Mouse (Mus musculus): ENCODE results near the gene Dok3.

Dok3 gene

DNA sequence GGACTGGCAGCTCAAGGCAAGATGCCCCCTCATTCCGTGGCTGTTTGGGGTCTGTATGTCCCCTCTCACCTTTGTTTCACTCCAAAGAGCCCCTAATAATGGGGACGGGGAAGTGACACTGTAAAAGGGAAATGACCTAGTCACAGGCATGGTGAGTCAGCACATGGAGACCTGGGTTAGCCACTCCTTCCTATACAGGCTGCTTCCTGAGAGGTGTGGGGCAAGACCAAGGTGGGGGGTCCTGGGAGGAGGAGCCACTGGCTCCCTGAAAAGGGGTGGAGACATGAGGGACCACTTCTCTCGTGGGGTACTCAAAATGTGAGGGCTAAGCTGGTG lies 18.8 kb downstream of the Dok3 start:
- no peak for DNase-seq (ENCODE audit: extremely low read depth, insufficient read length, low spot score)

DNA sequence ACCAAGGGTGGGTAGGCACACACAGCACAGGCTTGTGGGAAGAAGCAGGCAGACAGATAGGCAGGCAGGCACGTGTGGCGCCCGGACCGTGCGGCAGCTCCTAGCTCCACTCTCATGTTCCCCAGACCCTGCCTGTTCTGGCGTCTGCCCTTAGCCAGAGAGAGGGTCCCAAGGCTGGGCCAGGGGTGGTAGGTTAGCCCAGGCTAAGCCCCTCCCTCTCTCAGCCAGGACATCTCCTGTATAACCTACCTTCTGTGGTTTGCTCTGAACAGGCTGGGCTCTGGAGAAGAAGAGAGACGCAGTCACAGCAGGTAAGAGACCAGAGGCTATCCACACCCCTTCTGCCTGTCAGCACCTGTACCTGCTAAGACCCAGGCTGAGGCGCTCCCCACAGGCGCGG lies 20.6 kb downstream of the Dok3 start:
- DNase-seq (ENCODE audit: extremely low read depth, insufficient read length, low spot score), result no peak

DNA sequence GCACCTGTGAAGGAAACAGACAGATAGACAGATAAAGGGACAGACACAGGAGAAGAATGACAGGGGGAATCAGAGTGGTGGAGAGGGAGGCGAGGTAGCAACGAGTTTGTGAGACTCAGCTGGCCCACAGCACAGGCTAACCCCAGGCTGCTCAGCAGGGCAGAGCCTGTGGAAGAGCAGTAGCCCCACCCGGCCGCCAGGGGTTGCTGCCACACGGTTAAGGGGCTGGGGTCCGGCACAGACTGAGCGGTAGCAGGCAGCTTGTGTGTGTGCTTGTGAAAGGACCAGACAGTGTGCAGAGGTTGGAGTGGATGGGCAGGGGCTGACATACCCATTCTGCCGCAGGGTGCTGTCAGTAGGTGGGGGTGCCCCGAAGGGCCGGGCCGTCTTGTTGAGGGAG lies 21.2 kb downstream of the Dok3 start:
- DNase-seq (ENCODE audit: extremely low read depth, insufficient read length, low spot score), result no peak

DNA sequence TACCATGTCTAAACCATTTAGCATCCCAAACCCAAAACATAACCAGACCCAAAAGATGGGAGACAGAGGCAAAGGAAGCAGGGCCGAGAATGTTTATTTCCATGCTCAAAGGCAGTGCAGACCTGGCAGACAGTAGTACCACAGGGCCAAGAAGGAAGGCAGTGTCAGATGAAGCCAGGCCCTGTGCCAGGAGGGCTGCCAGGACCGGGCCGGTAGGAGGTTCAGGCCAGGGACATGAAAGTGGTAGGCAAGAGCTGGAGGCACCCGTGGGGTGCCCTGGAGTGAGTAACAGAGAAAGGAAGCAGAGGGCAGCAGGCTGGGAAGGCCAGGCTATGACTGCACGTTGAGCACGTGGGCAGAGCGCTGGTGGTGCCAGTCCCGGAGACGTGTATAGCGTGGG lies 22.4 kb downstream of the Dok3 start:
- DNase-seq (ENCODE audit: extremely low read depth, insufficient read length, low spot score), result no peak

DNA sequence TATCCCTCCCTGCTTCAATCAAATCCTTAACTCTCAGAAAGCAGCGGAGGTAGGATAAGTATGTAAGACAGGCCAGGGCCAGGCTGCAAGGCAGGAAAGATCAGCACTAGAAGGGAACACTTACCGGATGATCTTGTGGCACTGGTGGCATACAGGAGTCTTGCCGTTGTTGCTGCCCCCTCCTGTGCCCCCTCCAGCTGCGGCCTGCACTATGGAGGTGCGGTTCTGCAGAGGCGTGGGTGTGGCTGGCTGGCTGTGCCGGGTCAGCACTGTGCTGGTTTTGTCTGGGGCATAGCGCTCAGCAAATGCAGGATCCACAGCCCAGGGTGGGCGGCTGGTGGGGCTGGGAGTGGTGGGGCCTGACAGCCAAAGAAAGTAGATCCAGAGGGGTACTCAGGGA lies 23.3 kb downstream of the Dok3 start:
- DNase-seq (ENCODE audit: extremely low read depth, insufficient read length, low spot score), result no peak

DNA sequence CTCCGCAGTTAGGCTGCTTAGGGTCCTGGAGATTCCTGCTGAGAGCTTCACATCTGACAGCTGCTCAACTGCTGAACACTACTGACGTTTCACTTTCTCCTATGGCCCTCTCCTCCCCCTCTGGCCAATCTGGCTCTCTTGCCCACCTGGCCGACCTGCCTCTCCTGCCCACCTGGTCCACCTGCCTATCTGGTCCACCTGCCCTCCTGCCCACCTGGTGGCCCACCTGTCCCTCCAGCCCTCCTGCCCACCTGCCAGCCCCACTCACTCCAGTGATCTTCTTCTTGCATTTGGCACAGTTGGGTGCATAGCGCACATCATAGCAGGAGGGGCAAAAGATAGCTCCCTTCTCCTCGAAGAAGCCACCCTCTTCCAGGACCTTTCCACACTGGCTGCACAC lies 24.7 kb downstream of the Dok3 start:
- no peak for DNase-seq (ENCODE audit: extremely low read depth, insufficient read length, low spot score)

DNA sequence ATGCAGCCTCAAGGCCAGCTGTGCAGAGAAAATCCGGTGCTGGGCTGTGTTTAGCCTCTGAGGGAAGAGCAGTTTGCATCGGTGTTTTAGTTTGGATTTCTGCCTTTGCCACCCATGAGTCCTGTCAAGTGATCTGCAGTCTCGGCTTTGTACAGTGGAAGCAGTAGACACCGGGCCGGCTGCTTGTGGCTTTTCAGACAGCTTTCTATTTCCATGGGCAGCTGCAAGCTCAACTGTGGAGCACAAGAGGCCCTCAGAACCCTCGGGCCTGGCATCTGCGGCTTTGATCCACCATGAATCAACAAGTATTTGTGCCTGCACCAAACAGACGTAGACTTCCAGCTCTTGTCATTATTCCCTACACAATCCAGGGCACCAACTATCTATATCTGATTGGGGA lies 26.7 kb downstream of the Dok3 start:
- no peak for DNase-seq (ENCODE audit: extremely low read depth, insufficient read length, low spot score)

DNA sequence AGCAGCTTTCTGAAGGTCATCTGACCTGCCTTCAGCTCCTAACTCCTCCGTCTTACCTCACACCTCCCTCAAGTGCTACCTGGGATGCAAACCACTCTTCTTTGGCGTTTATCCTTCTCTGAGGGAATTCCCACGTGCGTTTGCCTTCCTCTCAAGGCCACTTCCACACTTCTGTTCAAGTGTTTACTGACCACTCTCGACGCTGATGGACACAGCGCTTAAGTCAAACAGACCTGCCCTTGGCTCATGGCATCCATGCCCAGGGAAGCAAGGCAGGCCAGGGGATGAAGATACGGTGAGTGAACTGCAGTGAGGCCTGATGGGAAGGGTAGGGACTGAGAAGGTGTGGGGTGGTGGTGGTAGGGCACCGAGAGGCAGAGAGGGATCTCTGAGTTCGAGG lies 28.5 kb downstream of the Dok3 start:
- no peak for DNase-seq (ENCODE audit: extremely low read depth, insufficient read length, low spot score)

DNA sequence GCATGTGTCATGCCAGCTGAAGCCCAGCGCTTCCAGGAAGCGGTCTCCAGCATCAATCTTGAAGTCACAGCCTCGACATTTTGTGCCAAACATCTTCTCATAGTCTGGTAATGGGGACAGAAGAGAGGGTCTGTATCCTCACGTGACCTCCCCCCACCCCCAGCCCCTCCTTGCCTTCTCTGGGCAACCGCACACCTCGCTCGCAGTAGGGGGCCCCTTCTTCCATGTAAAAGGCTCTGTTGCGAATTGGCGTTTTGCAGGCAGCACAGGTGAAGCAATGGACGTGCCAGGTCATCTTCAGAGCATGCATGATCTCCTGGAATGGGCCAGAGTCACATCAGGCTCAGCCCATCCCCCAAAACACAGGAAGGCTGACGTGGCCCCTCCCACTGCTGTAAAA lies 30.2 kb downstream of the Dok3 start:
- no peak for DNase-seq (ENCODE audit: extremely low read depth, insufficient read length, low spot score)

DNA sequence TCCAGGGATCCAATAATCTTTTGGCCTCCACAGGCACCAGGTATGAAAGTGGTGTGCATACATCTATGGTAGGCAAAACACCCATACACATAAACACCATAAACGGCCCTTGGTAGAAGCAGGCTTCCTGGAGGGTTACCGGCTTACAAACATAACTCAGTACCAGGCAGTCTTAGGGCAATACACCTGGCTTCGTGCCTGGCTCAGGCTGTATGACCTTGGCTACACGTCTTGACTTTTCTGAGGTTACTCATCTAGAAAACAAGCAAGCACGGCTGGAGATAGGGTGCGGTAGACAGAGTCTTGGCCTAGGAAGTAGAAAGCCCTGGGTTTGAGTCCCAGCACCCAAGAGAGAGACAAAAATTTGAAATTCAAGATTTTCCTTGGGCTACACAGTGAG lies 32.4 kb downstream of the Dok3 start:
- DNase-seq (ENCODE audit: extremely low read depth, insufficient read length, low spot score), result no peak

DNA sequence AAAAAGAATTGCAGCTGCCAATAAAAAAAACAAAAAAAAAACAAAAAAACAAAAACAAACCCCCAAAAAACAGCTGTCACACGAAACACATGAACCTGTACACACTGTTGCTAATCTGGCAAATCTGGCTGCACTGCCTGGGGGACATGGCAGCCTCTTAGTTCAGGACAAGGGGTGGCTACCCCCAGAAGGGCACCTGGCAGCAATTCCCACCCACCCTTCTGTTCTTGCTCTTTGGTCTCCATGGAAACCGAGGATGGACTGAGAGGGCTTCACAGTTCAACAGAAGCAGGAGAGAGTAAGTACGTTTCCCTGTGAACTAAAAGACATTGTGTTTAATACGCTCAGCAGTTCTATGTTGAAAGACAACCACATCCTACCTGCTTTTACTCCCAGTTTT lies 33.4 kb downstream of the Dok3 start:
- no peak for DNase-seq (ENCODE audit: extremely low read depth, insufficient read length, low spot score)

DNA sequence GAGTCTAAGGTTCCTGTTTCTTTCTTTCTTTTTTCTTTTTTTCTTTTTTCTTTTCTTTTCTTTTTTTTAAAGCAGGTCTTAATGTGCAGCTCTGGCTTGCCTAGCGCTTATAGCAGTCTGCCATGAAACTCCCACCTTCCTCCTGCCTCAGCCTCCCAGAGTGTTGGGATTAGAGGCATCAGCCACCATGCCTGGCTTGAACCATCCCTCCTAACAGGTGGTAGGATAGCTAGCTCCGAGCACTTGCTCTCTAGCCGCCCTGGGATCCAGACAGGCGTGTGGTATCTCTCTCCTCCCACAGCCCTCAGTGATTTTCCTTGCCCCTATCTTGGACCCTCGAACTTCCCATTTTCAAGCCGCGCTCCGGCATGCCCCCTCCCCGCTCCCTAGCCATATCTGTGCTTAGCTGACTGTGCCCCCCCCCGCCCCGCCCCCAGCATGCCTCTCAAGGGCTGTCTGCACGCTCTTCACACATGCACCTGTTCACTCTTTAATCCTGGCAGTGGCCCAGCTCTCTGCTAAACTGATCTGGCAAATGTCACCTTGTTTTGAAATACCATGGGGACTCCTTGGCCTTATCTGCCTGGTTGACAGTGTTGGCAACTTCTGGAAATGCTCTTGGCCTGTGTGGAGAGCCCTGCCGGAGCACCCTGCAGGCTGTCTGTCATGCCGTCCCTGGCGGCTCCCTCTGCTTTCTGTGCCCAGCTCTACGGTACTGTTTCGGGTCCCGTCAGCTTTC lies 34.0 kb downstream of the Dok3 start:
- DNase-seq (ENCODE audit: extremely low read depth, insufficient read length, low spot score), result no peak

DNA sequence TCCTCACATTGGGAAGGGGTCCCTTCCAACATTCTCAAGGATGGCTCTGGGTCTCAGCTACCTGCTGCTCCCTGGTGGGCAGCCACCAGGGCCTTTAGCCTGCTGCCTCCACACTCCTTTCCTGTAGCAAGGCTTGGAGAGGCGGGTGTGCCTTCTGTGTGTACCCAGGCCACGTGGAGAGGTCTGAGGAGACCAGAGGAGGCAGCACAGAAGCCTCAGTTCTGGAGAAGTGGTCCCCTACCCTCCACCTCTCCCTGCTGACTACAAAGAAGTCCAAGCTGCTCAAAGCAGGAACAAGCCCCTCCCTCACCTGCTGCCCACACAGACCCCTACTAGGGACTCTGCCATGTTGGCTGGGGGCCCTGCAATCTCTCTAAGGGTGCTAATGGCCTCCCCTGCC lies 34.8 kb downstream of the Dok3 start:
- DNase-seq (ENCODE audit: extremely low read depth, insufficient read length, low spot score), result no peak

DNA sequence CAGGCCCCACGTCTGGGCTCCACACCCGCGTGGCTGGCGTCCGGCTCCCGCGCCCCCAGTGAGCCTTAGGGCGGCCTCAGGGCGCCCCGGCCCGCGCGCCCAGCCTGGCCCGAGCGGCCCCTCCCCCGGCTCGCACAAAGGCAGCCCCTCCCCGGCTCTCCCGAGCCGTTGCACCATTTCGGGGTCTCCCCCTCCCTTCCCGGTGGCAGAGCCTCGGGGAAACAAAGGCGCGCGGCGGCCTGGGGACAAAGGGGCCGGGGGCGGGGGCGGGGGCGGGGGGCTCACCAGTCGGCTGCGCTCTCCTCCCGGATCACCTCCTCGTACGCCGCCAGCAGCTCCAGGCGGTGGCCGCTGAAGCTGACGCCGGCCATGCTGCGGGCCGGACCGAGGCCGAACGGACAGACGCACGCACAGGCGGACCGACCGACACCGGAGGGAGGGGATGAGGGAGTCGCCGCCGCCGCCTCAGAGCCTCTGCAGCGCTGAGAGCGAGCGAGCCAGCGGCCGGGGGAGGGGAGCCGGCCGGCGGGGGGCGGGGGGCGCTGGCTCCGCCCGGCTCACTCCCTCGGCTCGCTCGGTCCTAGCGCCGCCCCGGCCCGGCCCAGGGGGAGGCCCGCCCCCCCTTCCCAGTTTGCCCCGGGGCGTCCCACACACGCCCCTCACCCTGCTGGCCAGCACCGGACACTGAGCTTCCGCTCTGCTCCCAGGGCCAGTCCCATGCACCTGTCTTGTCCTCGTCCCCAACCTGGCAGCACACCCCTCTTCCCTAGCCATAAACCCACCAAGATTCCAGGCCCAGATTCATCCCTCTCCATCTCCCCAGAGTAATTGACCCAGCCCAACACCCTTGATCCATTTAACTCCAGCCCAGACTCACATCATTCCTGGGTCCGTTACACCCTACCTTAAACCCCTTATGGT lies 41.3 kb downstream of the Dok3 start, which contains the start of gene Dbn1:
Dbn1 (minus strand) TSS at position 534 of the 921 bp plus-strand sequence.
- DNase-seq (ENCODE audit: extremely low read depth, insufficient read length, low spot score), result no peak

DNA sequence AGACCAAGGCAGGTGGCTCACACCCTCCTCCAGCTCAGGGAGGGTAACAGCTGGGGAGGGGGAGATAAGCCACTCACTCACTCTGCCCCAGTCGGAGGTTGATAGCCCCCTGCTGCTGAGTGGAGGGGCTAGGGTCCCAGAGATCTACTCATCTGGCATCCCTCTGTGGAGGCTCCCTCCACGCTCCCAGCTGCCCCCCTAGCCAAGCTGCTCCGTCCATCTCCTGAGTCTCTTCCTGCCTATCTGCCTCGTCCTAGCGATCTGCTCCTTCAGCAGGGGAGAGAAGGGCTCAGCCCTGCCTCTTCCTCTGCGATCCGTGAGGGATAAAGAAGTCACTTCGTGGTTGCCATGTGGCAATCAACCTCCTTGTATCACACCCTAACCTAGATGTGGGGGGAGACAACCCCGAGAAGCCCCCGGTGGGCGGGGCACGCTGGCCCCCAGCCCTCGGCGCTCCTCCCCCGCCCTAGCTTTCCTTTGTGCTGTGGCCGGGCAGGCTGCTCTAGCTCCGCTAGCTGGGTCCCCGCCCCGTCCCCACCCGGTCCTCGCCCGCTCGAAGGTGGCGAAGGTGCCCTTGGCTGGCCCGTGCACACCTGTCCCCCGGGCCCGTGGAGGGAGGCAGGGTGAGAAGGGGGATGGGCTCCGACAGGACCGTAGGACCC lies 42.0 kb downstream of the Dok3 start:
- DNase-seq (ENCODE audit: extremely low read depth, insufficient read length, low spot score), result no peak

DNA sequence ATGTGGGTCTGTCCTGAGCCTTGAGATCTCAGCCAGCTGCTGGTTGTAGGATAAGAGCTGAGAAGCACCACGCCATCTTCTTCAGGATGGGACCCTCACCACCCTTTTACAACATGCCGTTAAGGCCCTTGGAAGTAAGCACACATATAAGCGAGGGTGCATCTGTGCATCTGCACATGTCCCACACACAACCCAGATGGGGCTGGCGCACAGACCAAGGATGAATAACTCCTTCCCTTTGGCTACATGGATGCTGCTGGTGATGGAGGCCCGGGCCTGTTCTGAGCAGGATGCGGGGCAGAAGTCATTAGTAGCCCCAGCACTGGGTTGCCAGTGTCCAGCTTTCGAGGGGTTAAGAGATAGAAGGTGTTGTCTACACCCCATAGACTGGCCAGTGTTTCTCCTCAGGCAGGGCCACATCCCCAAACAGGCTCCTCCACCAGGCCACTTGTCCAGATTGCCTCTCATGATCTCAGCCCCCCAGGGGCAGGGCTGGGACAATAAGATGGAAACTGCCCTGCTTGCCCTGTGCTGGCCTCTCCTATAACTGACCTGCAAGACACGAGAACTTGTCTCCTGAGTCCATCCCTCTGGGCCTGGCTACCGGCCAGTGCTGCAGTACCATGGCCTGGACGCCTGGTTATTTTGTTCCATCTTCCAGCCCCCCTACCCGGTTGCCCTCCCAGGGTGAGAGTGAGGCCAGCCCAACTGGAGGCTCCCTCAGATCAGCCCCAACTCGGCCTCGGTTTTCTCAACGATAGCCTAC lies 42.9 kb downstream of the Dok3 start:
- DNase-seq (ENCODE audit: extremely low read depth, insufficient read length, low spot score), result no peak

DNA sequence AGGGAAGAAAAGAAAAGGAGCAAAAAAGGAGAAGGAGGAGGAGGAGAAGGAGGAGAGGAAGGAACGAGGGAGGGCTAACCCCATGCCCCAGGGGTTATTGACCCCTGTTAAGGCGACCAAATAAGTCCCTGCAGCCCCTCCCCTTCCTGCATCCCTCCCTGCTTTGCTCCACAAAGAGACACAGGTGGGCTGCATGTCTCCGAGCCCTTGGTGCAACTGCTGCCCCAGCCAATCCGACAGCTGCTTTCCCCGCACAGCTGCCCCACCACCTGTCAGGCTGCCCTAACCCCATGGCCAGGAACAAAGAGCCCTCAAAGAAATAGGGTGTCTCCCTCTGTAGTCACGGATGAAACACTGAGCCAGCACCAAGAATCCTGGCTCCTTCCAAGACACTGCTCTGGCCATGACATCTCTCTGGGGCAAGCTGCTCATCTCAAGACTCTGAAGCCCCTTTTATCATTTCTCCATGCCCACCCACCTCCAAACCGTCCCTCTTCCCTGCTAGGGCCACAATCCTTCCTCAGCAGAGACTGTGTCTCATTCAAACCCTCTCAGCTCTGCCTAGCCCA lies 44.5 kb downstream of the Dok3 start:
- no peak for DNase-seq (ENCODE audit: extremely low read depth, insufficient read length, low spot score)

DNA sequence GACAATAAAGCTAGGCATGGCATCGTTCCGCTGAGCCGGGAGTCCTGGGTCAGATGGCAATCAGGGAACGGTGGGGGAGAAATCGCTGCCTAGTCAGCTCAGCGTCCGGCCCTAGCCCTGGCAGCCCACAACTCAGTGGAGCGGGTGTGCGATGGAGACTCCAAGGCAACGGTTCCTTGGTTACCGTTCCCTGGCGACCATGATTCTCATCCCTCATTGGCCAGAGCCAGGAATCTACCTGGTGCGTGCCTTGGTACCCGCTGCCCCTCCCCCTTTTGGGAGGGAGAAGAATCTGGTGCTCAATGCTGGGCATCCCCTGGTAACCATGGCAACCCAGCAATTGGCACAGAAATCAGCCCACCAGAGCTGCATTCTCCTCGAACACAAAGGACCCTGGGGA lies 45.5 kb downstream of the Dok3 start:
- DNase-seq (ENCODE audit: extremely low read depth, insufficient read length, low spot score), result no peak

DNA sequence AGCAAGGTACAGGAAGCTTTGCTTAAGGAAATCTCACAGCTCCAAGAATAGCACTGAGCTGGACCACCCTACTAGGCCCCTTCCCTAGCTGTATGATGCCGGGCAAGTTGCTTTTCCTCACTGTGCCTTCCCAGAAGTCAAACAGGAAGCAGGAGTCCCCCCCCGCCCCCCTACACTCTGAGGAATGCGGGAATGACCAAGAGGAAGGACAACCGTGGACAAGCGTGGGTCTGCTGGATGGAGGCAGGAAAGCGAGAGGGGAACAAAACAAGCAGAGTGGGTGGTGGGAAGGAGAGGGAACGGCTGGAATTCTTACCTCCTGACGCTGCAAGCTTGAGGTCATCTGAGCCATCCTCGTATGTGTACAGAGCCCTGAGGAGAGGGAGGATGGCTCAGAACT lies 46.0 kb downstream of the Dok3 start:
- DNase-seq (ENCODE audit: extremely low read depth, insufficient read length, low spot score), result no peak

DNA sequence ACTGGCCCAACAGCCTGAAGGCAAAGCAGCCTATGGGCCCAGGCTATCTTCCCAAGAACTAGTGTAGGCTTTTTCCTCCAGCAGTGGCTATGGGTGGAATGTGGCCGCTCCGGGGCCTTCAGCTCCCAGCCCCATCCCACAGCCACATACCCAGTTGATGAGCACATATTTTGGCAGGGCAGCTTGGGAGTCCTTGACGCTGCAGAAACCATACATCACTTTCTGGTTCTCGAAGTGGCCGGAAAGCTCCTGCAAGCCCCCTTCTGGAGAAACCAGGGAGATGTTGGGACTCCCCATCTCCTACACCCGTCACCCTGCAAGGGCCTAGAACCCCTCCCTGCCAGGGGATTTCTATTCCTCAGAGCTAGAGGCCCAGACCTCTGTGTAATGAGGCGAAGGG lies 46.6 kb downstream of the Dok3 start:
- DNase-seq (ENCODE audit: extremely low read depth, insufficient read length, low spot score), result peak; percentile 65

DNA sequence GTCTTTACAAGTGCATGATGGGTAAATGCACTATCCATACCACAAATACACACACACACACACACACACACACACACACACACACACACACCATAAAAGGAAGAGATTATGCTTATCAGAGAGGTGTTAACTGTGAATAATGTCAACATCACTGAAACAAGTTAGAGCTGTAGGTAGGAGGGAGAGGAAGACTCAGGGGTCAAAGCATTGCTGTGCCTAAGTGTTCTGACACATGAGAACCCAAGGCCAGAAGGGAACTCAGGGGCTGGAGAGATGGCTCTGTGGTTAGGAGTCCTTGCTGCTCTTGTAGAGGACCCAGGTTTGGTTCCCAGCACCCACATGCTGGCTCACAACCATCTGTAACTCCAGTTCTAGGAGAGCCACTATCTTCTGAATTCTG lies 49.2 kb downstream of the Dok3 start:
- no peak for DNase-seq (ENCODE audit: extremely low read depth, insufficient read length, low spot score)
